Mouse (Mus musculus) liver, embryonic 16.5 days (tissue): ENCODE data around the gene Foxo3. TPM values are rescaled to one million over a fixed set of nuclear protein-coding genes. Genes with fewer than 3 reads are reported as not detected.

Experiments used
- ATAC-seq: fragments of 200-750 bp; cut with Nextera tagmentation; 2 replicates; pipeline ENCODE4 v1.8.0; 2017; ENCODE audit warnings: low read depth, mild to moderate bottlenecking, moderate number of reproducible peaks, moderate library complexity
- H3K27ac ChIP-seq: fragments of 300-500 bp; sonication (generic); 2 replicates; pipeline ENCODE4 v1.5.1; 2014; ENCODE audit warnings: mild to moderate bottlenecking, low read length
- H3K27me3 ChIP-seq: fragments of 300-500 bp; sonication (generic); 2 replicates; pipeline ENCODE4 v1.6.1; 2014; ENCODE audit warnings: low read depth, low read length, mixed read lengths; ENCODE audit not compliant: control insufficient read depth, insufficient read depth
- H3K36me3 ChIP-seq: fragments of 300-500 bp; sonication (generic); 2 replicates; pipeline ENCODE4 v1.6.1; 2014; ENCODE audit warnings: mild to moderate bottlenecking; ENCODE audit not compliant: control insufficient read depth, insufficient read depth
- H3K4me1 ChIP-seq: fragments of 300-500 bp; sonication (generic); 2 replicates; pipeline ENCODE4 v1.6.1; 2014; ENCODE audit warnings: low read depth, low read length, mixed read lengths; ENCODE audit not compliant: control insufficient read depth
- H3K4me2 ChIP-seq: fragments of 300-500 bp; sonication (generic); 2 replicates; pipeline ENCODE4 v1.6.1; 2014; ENCODE audit warnings: low read depth, low read length, mixed read lengths
- H3K4me3 ChIP-seq: fragments of 300-500 bp; sonication (generic); 2 replicates; pipeline ENCODE4 v1.5.1; 2014; ENCODE audit warnings: low read depth, mild to moderate bottlenecking, low read length
- H3K9ac ChIP-seq: fragments of 300-500 bp; sonication (generic); 2 replicates; pipeline ENCODE4 v1.6.1; 2014; ENCODE audit warnings: low read depth, low read length
- H3K9me3 ChIP-seq: fragments of 300-500 bp; sonication (generic); replicated peaks from 2 replicates; pipeline ENCODE4 v1.6.1; 2016; ENCODE audit warnings: low read length; ENCODE audit not compliant: control insufficient read depth
- WGBS: fragments of 180-500 bp; shearing (Covaris S2); extraction: QIAGEN DNeasy Blood & Tissue Kit; methylation state at CpG from one replicate; pipeline ENCODE4 v1.1.7; 2014; ENCODE audit not compliant: insufficient replicate concordance; 5-methylcytosine and 5-hydroxymethylcytosine counted together
- polyA plus RNA-seq: library from polyadenylated mRNA; unstranded; fragments of >200 nt; fragmentation: Nextera tagmentation; extraction: Ambion mirVana; gene quantifications from 2 replicates; pipeline ENCODE4 v1.2.1, GENCODE M21; 2015

Foxo3 gene
- polyA plus RNA-seq, 1 experiment from 2014 or later: 13.7 TPM

DNA sequence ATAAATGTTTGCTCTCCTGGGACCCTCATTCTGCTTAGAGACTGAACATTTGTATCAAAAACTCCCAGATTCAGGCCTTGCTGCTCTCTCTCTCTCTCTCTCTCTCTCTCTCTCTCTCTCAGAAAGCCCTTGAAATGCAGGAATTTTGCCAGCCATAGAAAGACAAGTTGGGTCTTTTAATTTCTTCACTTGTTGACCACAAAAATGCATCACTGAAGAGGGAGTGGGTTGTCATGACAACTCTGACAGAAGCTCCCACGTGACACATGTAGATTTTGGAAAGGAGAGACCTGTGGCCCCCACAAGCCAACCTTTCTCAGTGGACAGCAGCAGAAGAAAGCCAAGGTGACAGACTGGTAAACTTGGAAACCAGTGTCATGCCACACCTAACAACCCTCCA is 11.1 kb upstream of the Foxo3 start:
- Histone ChIP-seq H3K4me1 (no peaks in the 10 kb centered on the region), H3K36me3 (no peaks in the 10 kb centered on the region), H3K27ac (no peak overlapping the region), H3K9ac (no peak overlapping the region), H3K27me3 (no peaks in the 10 kb centered on the region), H3K9me3 (peaks cover 2% of the 10 kb centered on the region), H3K4me2 (no peak overlapping the region), H3K4me3 (no peak overlapping the region)
- 67% methylated on average over 1 of the region's 1 CpGs for WGBS
- ATAC-seq: no peak

DNA sequence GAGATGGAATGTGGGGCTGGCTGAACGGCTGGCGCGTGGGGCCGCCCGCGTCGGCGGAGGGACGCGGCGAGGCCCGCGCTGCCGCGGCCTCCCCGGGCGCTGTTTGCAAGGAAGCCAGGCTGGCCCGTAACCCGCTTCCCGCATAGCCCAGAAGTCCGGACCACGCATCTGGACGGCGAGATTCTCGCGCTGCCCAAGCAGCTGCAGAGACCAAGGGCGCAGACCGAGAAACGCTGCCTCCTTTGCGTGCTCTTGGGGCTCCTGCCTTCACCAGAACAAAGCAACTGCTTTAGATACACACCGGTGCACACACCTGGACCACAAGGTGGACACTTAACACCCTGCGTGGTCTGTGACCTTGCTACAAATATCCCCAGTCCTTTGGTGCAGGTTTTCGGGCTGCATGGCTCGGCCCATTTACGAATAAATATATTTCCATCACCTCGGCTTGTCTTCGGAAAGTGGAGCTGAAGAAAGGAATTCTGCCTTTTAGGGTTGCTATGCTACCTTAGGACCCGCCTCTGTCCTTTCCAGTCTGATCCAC is 1.8 kb upstream of the Foxo3 start:
- peak overlapping the region; percentile 100 for H3K4me2 ChIP-seq
- WGBS: 3% methylated on average over 37 of the region's 38 CpGs
- peak overlapping the region; percentile 100 for H3K4me3 ChIP-seq
- H3K36me3 ChIP-seq: peaks cover 11% of the 10 kb centered on the region
- peak overlapping the region; percentile 96 for H3K27ac ChIP-seq
- no peaks in the 10 kb centered on the region for H3K9me3 ChIP-seq
- H3K9ac ChIP-seq: peak overlapping the region; percentile 93
- no peak for ATAC-seq
- no peaks in the 10 kb centered on the region for H3K27me3 ChIP-seq
- peaks cover 17% of the 10 kb centered on the region for H3K4me1 ChIP-seq

DNA sequence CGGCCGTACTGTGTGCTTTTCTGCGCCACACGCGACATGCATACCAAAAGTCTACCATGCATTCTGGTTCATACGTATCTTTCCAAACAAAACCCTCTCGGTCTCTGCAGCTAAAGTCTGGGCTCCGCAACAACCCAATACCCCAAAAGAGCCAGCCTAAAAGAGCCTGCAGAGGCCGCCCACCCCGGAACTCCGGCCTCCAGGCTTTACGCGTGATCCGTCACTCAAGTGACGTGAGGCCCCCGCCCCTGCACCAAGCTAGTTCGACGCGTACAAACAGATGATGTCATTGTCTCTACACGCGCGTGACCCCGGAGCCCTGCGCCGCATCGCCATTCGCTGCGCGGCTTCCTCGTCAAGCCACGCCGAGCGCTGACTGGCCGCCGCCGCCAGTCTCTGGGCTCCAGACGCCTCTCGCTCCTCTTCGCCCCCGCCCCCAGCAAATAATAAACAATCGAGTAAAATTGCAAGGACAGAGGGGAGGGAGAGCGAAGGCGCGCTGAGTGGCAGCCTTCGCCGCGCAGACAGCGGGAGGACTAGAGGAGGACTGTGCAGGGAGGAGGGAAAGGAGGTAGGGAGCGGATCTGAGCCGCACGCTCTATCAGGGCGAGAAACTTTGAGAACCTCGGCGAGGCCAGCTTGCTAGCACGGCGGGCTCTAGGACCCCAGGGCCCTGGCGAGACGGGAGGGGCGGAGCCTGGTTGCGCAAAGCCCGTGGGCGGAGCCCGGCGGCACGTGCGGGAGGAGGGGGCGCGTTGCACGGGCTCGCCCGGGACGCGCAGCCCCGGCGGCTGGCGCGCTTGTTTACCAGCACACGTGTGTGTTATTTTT is 1.1 kb upstream of the Foxo3 start:
- no peaks in the 10 kb centered on the region for H3K9me3 ChIP-seq
- H3K4me1 ChIP-seq: peaks cover 19% of the 10 kb centered on the region
- H3K36me3 ChIP-seq: peaks cover 16% of the 10 kb centered on the region
- peak overlapping the region; percentile 100 for H3K4me3 ChIP-seq
- H3K27me3 ChIP-seq: no peaks in the 10 kb centered on the region
- peak; percentile 80 for ATAC-seq
- peak overlapping the region; percentile 96 for H3K27ac ChIP-seq
- H3K9ac ChIP-seq: peak overlapping the region; percentile 93
- WGBS: under 1% methylated on average over 73 of the region's 78 CpGs
- peak overlapping the region; percentile 100 for H3K4me2 ChIP-seq

DNA sequence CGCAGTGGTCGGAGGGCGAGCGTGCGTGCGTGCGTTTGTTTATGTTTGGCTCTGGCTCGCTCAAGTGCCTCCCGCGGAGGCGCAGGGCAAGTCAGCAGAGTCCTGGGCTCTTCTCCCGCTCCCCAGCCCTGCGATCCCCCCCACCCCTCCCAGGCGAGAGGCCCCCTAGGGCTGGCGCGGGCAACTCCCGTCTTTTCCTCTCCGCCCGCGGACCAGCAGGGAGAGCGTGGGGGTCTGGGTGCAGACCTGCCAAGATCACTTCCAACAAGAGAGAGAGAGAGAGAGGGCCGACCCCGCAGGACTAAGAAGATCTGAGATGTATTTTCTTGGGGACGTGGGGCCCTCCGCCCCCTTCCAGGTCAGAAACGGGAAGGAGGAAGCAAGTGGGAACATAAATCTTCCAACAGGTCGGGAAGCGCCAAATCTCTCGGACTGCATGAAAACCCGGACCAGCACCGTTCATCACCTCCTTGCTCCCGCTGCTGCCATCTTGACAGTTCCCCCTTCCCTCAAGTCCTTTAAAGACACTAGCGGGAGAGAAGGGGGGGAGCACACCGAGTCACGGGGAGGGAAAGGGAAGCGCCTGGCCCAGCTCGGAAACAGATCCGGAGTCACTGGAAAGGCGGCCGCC is 569 bp downstream of the Foxo3 start:
- H3K9me3 ChIP-seq: no peaks in the 10 kb centered on the region
- no peak for ATAC-seq

DNA sequence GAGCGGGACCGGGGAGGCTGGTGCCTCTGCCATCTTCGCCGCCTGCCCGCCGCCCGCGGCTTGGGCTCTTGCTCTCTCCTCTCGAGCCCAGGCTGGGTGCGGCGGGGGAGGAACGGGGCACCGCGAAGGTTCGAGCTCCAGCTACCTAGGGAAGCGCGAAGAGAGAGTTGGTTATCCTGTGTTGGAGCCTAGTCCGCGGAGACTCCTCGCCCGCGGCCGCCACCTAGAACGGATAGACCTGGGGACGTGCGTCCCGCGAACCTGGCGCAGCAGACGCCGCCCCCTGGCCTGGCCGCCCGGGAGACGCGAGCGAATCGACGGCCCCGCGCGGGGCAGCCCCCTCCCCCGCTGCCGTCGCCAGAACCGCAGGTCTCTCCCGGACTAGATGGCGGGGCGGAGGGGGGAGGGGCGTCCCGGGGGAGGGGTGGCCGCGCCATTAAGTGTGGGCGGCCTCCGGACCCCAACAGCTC is 1.1 kb downstream of the Foxo3 start:
- peak overlapping the region; percentile 96 for H3K27ac ChIP-seq
- peak overlapping the region; percentile 93 for H3K9ac ChIP-seq
- no peaks in the 10 kb centered on the region for H3K9me3 ChIP-seq
- no peaks in the 10 kb centered on the region for H3K27me3 ChIP-seq
- ATAC-seq: no peak
- peak overlapping the region; percentile 100 for H3K4me3 ChIP-seq
- H3K4me1 ChIP-seq: peaks cover 40% of the 10 kb centered on the region
- H3K36me3 ChIP-seq: peaks cover 24% of the 10 kb centered on the region
- WGBS: 0% methylated on average over 38 of the region's 54 CpGs
- H3K4me2 ChIP-seq: peak overlapping the region; percentile 100

More for the DNA sequence above, 569 bp downstream of the Foxo3 start:
- peak overlapping the region; percentile 96 for H3K27ac ChIP-seq
- H3K4me2 ChIP-seq: peak overlapping the region; percentile 100
- peak overlapping the region; percentile 100 for H3K4me3 ChIP-seq
- peaks cover 24% of the 10 kb centered on the region for H3K36me3 ChIP-seq
- H3K27me3 ChIP-seq: no peaks in the 10 kb centered on the region
- peaks cover 35% of the 10 kb centered on the region for H3K4me1 ChIP-seq
- peak overlapping the region; percentile 93 for H3K9ac ChIP-seq
- under 1% methylated on average over 40 of the region's 40 CpGs for WGBS

DNA sequence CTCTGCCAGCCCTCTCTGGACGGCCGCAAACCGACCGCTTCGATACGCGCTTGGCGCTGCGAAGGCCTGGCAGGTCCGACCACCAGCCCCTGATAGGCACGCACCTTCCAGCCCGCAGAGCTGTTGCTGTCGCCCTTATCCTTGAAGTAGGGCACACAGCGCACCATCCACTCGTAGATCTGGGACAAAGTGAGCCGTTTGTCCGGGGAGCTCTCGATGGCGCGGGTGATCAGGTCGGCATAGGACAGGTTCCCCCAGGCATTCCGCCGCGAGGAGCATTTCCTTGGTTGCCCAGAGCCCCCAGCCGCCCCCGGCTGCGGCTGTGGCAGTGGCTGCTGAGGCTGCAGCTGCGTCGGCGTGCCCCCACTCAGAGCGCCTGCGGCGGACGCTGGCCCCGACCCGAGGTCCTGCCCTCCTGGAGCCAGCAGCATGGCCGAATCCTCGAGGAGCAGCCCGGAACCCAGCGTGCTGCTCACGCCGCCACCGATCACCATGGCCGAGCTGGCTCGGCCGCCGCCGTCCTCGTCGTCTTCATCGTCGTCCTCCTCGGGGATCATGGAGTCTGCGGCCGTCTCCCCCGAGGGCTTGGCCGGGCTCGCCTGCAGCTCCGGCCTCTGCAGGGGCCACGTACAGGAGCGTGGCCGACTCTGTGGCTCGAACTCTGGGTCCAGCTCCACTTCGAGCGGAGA is 1.7 kb downstream of the Foxo3 start:
- Histone ChIP-seq H3K36me3 (peaks cover 27% of the 10 kb centered on the region), H3K4me1 (peaks cover 46% of the 10 kb centered on the region), H3K27ac (peak overlapping the region; percentile 96), H3K4me2 (peak overlapping the region; percentile 100), H3K9me3 (no peaks in the 10 kb centered on the region), H3K27me3 (no peaks in the 10 kb centered on the region), H3K9ac (peak overlapping the region; percentile 93), H3K4me3 (peak overlapping the region; percentile 100)
- ATAC-seq: no peak
- 1% methylated on average over 65 of the region's 65 CpGs for WGBS

DNA sequence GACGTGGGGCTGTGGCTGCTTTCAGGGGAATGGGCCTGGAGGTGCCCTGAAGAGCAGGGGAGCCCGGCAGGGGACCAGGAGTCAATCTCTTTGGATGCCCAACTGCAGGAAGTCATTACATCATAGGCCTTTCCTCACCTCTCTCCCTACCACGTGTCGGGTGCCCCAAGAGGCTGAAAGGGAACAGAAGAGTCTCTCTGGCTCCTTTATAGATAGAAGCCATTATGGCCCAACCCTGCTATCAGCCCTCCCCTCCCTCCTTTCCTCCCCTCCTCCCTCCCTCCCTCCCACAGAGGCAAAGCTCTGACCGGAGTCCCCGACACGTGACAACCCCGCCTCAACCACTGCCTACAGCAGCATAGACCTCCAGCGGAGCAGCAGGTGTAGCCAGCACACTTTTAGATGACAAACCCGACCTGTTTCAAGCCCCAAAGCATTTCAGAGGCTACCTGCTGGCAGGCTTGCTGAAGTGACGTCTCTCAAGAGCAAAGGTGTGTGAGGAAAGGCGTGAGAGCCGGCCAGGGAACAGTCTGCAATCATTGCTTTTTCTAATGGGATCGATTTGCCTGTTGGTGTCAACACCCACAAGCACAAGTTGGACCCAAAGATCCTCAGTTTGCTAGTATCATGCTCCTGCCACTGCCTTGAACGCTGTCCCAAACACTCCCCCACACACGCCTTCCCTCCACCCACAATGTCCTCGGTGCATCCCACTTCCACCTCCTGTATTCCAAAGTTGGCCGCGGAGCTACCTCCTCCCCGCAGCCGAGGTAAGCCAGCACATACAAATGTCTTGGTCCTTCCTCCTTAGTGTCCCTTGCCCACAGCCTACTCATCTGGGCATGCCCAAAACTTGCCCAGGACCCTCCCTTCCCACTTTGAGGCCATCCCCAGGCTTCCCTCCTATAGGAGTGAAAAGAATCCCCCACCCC is 2.5 kb downstream of the Foxo3 start:
- 2% methylated on average over 21 of the region's 21 CpGs for WGBS
- Histone ChIP-seq H3K4me2 (peak overlapping the region; percentile 100), H3K36me3 (peaks cover 33% of the 10 kb centered on the region), H3K4me3 (peak overlapping the region; percentile 100), H3K9ac (peak overlapping the region; percentile 93), H3K27me3 (no peaks in the 10 kb centered on the region), H3K4me1 (peaks cover 51% of the 10 kb centered on the region), H3K9me3 (no peaks in the 10 kb centered on the region), H3K27ac (peak overlapping the region; percentile 96)
- ATAC-seq: peak; percentile 47

DNA sequence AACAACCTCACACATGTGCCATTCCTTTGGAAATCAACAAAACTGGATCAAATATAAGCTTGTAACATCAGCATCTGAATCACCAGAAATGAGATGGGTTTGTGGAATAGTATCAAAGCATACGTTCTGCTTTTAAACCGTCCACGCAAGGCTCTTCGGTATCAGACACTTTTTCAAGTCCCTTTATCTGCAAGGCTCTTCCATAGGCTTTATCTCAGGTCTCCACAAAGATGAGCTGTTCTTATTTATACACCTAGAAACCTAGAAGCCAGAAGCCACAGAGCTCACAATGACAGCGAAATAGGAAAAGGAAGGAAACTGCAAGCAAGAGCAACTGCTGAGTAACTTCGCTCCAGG is 3.2 kb downstream of the Foxo3 start:
- H3K36me3 ChIP-seq: peaks cover 40% of the 10 kb centered on the region
- H3K4me3 ChIP-seq: peak overlapping the region; percentile 100
- peak overlapping the region; percentile 100 for H3K4me2 ChIP-seq
- H3K27me3 ChIP-seq: no peaks in the 10 kb centered on the region
- H3K9ac ChIP-seq: peak overlapping the region; percentile 93
- peaks cover 52% of the 10 kb centered on the region for H3K4me1 ChIP-seq
- ATAC-seq: no peak
- H3K9me3 ChIP-seq: no peaks in the 10 kb centered on the region
- 13% methylated on average over 6 of the region's 6 CpGs for WGBS
- peak overlapping the region; percentile 96 for H3K27ac ChIP-seq
